Mouse (Mus musculus) cerebellum, postnatal 36 days (tissue): ENCODE results near the gene Esyt3.
A peak's percentile ranks its signal among the peaks of the same experiment; 100 is the strongest.

Source experiments
- DNase-seq, 2 experiments: peaks; one replicate each; pipeline ENCODE4 v3.0.0; 2021 to 2022; ENCODE audit warnings: mixed read lengths in 2 of 2

The Esyt3 gene

DNA sequence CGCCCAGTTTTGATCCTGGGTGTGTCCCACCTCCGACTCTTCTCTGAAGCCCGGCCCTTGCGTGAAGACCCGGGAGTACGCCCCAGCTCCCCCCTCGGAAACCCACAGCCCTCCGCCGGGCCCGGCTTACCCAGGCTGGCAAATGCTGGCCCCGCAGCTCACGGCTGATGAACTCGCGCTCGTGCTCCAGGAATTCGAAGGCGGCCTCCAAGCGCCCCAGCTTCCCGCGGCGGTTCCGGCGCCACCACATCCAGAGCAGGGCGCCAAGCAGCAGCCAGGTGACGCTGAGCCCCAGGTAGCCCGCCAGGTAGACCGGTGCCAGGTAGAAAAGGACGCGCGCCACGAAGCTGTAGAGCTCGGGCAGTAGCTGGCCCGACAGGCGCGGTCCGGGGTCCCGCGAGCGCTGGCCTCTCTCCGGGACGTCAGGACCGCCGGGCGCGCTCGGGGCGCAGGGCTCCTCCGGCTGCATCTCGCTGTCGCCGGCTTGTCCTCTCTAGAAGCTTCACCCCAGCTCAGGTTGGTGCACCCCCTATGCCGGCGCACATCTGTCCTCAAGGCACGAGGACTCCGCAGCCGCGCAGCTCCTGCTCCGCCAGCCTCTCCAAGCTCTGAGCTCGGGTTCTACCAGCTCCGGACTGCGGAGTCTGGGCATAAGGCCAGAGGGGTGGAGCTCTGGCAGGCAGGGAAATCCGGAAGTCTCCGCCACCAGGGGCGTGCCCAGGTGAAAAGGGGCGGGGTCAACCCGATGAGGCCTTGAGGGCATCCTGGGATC, at the start of gene Esyt3:
TSS of gene Esyt3 (minus strand) at position 637 of the 772 bp plus-strand sequence.
- peak; percentile 26 to 44 for DNase-seq

DNA sequence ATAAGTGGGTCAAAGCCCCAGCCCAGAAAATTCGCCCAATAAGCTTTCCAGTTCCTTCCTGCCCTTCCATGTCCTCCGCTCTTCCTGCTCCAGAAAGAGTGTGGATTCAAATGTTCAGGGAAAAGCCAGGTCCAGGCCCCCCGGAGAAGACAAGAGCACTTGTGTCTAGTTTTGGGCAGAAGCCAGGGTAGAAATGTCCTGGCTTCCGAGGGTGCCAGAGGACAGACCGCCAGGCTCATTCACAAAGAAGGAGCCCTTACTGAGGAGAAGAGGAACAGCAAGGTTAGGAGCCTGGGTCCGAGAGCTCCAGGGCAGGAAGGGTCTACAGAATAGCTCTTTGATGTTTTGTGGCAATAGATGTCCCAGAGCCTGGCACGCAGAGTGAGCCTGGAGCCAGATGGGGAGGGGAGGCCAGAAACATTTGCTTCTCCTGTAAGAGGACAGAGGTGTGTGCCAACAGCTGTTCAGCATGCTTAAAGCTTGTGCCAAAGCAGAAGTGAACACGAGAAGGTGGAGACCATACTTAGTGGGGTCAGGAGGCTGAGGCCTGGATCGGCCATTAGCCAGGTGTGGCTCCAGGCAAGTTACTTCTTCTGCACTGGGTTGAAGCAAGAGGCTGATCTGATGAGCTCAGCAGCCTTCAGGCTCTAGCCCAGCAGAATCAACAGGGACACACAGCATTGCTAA, 43.1 kb upstream of the Esyt3 start:
- no peak for DNase-seq

DNA sequence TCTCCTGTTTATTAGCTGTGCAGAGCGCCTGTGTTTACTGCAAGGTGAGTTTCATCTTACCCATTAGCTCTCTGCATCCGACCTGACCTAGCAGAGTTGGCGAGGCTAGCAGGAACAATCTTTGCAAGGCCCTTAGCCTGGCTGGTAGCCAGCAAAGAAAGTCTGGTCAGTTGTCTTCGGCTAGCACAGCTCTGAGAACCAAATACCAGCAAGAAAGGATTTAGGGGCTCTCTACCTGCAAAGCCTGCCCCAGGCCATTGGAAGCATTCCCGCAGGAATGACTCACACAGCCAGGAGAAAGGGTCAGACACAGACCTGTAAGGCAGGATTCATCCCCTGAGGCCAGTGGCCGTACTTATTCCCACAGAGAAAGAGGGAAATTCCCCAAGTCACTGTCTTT, 42.4 kb upstream of the Esyt3 start:
- peak; percentile 46 to 51 for DNase-seq

DNA sequence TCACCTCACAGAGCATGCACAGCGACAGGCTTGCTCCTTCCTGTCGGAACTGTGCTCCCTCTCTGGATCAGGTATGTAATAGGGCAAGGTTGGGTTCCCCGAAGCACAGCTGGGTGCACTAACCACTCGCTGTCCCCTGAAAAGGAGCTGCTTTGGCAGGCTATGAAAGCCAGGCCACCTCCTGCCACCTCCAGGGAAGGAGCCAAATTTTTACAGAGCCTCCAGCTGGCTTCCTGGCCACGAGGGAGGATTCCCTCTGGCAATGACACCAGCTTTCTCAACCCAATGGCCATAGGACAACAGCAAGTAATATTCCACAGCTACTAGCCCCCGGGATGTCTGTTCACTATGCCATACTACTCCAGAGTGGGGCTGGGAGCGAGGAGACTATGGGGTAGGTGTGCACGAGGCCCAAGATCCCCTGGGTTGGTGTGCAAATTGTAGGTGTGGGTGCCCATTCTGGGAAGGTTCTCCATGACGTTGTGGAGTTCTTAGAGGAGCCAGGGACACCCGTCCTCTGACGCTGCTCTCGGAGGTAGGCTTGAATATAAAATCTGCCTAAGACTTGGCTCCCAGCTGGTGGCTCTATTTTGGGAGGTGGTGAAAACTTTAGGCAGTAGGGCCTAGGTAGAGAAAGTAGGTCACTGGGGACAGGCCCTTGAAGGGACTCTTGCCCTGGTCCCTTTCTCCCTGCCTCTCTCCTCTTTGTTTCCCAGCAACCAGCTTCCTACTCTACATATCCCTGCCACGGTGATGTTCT, 38.9 kb upstream of the Esyt3 start:
- peak; percentile 37 to 50 for DNase-seq

DNA sequence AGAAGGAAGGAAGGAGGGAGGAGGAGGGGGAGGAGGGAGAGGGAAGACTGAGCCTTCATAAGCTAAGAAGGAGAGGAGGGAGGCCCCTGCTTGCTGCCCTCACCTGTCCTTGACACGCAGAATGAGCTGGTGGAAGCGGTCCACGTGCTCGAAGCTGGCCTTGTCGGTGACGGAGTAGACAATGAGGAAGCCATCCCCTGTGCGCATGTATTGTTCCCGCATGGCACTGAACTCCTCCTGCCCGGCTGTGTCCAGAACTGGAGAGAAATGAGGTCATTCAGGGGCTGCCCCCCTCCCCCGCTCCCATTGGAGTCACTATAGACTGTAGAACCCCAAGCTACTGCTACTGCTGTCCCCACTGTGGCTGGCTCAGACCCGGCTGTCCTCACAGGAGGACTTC, 36.0 kb upstream of the Esyt3 start:
- DNase-seq: no peak

DNA sequence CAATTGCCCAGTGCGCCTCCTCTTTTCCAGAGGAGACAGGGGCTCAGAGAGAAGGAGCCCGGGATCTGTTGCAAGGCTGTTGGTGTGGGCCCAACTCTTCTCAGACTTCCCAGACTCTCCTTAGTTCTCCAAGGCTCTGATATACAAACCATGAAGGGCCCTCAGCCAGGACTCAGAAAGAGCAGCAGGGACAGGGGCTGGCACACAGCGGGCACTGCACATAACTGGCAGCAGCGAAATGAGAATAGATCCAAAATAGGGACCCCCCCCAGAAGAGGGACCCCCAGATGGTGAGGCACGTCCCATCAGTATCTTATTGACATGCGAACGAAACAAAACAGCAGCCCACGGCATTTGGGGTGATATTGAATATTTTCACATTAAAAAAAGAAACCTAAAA, 34.8 kb upstream of the Esyt3 start:
- DNase-seq: no peak

DNA sequence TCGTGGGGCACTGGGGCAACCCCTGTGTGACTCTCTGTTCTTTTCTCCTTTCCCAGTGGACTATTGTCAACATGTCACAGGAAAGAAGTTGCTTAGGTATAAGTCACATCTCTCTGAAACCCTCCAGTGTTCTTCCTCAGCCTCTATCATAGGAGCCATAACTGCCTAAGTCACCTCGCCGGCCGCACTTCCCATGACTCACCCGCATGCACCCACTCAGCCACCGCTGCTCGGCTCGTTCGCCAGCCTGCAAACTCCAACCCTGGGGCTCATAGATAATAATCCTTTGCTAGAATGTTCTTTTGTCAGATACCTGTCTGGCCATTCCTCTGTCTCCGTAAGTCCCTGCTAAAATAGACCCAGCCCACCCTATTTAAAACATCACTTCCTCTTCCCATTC, 33.2 kb upstream of the Esyt3 start:
- no peak for DNase-seq

DNA sequence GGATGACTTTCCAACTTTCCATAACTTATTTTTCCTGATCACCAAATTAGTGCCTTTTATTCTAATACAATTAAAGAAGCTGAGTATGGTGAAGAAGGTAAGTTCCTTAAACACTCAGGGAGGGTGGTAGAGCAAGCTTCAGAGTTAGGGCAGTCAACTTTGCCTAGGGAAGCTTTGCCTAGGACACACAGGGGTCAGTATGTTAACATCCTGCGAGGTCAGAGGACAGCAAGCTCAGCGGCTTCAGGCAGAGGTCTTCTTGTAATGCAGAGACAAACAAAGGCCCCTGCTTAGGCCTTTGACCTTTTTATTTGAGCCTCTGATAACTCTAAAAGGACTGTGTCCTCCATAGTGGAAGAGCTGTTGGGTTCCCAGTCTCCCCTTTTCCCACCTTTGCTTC, 32.4 kb upstream of the Esyt3 start:
- no peak for DNase-seq

DNA sequence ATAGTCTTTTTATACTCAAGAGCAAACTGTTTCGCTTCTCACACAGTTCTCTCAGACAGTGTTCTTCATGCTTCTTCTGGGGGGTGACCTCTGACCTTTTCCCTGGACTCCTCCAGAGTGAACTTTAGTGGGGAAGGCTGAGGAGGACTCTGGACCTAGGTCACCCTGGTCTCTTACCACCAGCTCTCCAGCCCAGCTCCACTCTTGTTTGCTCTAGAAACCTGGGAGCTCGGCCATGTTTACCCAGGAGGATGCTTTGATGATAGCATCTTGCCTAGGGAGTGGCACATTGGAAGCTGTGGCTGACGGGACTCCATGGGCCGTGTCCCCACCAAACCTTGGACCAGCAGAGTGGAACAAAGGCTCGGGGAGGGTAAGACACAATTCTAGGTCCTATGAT, 31.8 kb upstream of the Esyt3 start:
- no peak for DNase-seq

DNA sequence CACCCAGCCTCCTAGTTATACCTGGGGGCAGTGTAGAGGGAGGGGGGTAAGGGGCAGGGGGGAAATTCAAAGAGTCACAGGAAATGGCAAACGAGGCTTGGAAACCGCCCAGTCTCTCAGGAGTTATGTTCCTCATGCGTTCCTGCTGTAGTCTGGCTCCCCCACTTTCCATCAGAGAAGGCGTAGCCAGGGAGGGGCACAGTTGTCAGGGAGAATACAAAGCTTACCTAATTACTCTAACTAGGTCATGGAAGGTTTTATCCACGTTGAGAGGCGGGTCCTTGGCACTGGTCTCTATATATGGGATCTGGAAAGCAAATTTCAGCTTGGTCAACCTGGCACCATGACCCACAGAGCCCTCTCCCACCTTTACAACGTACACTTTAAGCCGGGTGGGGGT, 31.1 kb upstream of the Esyt3 start:
- DNase-seq: no peak

DNA sequence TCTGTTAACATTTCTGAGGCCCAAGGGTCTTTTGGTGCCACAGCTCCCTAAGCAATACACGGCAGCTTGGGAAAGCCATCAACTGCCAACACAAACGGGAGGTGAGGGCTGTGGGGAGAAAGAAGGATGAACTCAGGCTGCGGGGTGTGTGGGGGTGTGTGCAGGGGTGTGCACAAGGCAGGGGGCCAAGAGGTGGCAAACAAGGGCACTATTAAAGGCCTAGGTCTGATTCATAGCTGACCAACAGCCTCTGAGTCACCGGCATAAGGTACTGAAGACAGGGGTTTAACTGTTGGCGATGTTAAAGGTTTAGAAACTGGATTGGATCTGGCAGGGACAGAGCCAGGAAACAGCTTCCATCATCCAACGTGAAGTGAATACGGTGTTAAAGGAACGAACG, 30.5 kb upstream of the Esyt3 start:
- no peak for DNase-seq

DNA sequence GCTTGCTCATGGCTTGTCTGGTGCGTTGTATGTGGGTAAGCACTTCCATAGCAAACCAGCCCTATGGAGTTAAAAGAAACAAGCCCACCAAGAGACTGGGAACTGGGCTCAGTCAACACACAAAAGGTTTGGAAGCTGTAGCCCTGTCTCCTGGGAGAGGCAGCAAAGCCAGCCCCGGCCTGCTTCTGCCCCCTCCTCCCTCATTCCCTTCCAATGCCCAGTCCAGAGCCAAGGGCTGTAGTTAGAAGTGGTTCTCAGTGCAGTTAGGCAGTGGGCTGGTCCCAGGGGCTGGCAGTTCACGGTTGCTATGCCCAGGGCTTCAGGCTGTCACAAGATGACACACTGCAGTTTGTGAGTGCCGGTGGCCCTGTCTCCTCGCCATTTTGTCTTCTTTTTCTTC, 29.7 kb upstream of the Esyt3 start:
- no peak for DNase-seq

DNA sequence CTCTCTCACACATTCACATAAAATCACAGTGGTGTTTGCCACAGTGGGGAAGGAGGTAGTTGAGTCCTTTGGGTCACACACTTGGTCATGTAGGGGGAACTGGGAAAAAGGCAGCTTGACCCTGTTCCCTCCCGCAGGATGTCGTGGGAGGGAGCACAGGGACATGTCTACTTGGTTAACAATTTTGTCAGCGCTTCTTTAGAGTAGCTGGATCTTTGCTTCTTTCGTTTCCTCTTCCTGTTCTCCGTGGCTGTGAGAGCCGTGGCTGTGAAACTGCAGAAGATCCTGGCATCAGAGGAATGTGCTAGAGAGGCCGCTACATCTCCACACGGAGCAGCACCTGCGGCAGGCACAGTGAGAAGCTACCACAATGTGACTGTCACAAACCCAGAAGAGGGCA, 24.2 kb upstream of the Esyt3 start:
- no peak for DNase-seq

DNA sequence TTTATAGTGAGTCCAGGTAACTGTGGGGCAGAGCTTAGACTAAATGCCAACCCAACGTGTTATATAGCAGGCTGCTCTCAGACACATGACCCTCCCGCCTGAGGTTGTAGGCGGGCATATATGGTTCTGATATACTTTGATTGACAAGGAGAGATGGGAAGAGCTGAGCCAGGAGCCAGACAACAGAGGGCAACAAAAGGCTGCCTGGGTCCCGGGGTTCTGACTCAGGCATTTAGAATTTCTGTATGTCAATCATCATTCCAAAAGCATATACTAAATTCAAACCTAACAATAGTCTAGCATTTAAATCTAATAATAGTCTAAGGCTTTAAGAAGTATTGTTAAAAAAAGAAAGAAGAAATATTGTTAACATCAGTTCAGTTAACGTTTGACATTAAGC, 20.8 kb upstream of the Esyt3 start:
- no peak for DNase-seq

DNA sequence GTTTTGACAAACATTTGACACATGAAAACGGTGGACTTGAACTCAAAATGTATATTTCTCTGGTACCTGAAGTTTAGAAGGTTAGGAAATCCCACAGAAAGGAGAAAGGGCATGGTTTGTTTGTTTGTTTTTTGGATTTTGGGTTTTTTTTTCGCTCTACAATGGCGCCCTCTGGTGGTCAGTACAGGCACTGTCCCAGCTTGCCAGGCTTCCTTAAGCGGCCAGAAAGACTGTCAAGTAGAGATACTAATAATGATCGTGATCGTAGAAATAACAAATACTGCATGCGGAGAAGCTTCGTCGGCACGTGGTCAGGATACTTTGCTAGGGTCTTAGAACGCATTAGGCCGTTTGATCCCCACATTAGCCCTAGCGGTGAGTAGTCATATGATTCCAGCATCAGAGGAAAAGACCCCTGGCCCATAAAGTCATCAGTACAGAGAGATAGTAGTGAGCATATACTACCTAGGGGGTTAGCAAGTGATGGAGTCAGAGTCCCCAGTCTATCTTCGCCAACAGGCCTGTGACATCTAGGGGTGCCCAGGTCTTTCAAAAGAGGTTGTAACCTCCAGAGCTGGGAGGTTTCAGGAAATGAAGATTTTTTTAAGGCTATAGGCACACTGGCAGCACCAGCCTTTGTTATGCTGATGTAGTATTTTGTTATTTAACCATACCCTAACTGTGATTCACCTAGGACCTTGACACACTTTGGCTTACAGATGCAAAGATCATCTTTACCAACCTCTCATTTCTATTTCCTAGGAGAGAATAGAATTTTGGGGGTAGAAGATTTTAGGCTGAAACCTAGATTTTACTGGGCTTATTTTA, 18.4 kb upstream of the Esyt3 start:
- DNase-seq: peak; percentile 60 to 70

DNA sequence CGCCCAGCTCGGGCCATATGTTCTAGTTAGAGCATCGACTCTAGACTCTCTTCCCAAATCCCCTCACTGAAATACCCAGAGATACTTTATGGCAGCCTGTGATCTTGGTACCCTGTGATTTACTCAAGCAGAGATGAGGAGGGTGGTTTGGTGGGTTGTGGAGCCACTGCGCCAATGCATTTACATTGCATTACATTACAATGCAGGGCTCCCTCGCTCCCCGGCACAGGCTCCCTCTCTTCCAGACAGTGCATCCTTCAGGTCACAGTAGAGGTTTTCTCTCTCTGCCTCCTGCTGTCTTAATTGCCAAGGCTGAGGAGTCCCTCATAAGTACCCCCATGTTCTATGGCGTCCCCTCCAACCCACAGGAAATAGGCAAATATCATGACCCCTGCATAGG, 10.1 kb upstream of the Esyt3 start:
- no peak for DNase-seq

DNA sequence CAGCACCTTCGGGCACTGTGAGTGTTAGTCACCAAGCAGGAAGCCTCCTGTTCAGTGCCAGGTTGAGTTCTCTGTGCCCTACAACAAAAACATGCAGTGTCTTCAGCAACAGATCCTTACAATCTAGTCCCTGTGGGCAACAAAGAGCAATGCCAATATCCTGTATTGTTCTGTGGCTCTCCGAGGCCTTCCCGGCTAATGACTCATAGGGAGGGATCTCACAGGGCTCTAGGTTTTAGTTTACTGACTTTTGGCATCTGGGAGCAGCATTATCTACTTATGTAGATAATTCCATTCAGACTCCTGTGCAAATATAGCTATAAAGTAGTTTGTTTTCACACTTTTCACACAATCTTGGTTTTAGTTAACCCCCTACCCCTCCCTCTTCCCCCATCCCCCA, 7.5 kb upstream of the Esyt3 start:
- no peak for DNase-seq

DNA sequence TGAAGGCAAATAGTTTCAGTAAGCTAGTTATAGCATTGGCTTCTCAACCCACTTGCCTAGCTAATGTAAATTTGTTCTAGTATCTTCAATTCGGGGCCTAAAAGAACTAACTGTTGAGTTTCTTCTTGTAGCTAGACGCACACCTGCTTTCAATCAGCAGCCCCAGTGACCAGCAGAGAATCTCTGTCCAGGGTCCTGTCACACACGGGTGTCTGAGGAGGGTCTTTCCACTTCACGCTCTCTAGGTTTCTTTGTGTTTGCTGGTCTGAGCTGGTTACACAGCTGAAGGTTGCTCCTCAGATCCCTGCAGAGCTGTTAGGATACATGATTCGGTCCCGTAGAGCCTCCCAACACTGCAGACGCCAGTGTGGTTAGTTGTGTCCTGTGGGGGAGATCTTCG, 4.7 kb upstream of the Esyt3 start:
- DNase-seq: no peak

DNA sequence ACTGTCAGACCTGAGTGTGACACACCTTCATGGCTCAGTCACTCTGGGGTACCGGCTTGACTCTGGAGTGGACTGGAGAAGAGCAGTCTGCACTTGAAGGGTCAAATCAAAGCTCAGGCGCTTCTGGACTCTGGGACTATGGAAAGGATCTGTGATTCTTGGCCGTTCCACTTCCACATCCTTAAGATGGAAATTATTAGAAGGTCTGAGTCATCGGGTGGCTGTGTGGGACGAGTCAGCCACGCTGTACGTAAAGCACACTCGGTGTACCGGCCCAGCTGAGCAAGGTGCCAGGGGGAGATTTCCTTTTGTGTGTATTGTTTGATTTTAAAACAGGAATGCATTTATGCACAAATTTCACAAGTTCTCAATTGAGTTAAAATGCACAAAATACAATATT, 3.6 kb upstream of the Esyt3 start:
- no peak for DNase-seq

DNA sequence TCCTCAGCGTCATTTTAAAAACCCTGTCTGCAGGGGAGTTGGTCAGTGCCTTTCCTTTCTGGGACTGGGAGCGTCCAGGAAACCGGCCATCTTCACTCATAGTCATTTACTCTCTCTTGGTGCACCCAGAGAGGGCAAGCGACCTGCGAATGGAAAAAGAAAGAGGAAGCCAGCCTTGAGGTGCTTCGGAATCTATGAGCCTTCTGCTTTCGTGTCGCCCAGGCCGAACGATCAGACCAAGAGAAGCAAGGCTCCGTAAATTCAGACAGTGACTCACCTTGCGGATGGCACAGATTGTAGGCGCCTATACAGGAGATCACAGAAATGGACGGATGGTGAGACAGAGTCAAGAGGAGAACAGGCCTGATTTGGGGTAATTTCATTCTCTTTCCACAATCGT, 655 bp upstream of the Esyt3 start:
- DNase-seq: no peak

DNA sequence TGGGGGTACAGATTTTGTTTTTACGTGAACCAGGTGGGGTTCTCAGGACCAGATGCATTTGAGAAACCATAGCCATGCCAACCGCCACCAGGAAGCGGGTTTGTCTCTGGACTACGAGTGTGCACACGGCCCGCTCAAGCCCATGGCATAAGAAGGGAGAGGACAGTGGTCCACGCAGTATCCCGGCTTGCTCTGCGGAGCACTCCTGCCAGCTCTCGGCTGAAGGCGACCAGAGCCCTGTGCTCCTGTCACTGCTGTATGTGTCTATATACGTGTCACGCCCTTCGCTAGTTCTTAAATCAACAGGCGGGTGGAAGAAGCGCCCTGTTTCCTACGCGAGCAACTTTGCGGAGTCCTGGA, 816 bp downstream of the Esyt3 start:
- no peak for DNase-seq

DNA sequence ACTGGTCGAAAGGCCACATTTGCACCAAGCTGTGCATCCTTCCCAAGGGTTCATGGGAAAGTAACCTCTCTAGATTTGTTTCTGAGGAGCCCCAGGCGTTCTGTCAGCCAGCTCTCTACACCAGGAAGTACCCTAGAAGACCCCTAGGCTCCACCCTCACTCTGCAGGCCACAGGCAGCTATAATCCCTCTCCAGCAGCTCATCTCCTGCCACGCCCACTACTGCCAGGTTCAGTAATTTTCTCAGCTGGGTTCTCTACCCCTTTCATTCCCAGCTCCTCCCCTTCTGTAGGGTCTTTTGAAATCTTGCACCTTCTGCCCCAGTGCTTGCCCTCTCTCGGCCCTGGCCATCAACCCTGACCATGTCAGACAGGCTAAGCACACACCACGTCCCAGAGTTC, 2.4 kb downstream of the Esyt3 start:
- no peak for DNase-seq

DNA sequence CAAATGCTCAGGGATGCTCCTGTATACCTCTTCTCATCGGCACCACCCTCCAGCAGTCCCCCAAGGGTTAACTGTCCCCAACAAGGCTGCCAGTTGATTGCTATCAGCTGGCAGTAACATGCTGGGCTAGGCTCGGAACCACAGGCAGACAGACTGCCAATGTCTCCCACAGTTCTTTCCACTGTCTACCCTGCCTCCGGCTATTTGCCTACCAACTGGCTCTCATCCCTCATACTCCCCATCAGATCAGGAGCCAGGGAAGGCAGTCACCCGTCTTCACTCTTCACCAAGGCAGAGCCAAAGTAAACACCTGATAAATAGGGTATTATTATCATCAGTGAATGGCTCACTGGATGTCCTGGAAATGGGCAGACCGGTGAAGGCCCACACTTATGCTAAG, 3.6 kb downstream of the Esyt3 start:
- no peak for DNase-seq
